Mouse (Mus musculus): ENCODE results near the gene Ccser1.

Ccser1 gene

GRCm38 (mm10) chr6:61485336-61485735 is 305.2 kb downstream of the Ccser1 start:
- DNase-seq, result no peak

- no peak for DNase-seq
These were observed 312.1 kb downstream of the Ccser1 start for GRCm38 (mm10) chr6:61491979-61492821.

GRCm38 (mm10) chr6:61493386-61493785 is 313.3 kb downstream of the Ccser1 start:
- no peak for DNase-seq

GRCm38 (mm10) chr6:61515310-61515709 is 335.2 kb downstream of the Ccser1 start:
- no peak for DNase-seq

GRCm38 (mm10) chr6:61521587-61521986 is 341.5 kb downstream of the Ccser1 start:
- no peak for DNase-seq

- DNase-seq, result no peak
These were observed 342.0 kb downstream of the Ccser1 start for GRCm38 (mm10) chr6:61522108-61522507.

GRCm38 (mm10) chr6:61523748-61524493 is 343.8 kb downstream of the Ccser1 start:
- no peak for DNase-seq

- DNase-seq, result no peak
These were observed 360.6 kb downstream of the Ccser1 start for GRCm38 (mm10) chr6:61540732-61541131.

GRCm38 (mm10) chr6:61543459-61544044 is 363.4 kb downstream of the Ccser1 start:
- DNase-seq, result no peak

- DNase-seq, result no peak
These were observed 387.4 kb downstream of the Ccser1 start for GRCm38 (mm10) chr6:61567551-61567950.

GRCm38 (mm10) chr6:61567967-61568366 is 387.8 kb downstream of the Ccser1 start:
- no peak for DNase-seq

GRCm38 (mm10) chr6:61581696-61582095 is 401.6 kb downstream of the Ccser1 start:
- DNase-seq, result no peak

- DNase-seq, result no peak
These were observed 408.9 kb downstream of the Ccser1 start for GRCm38 (mm10) chr6:61588999-61589398.

- DNase-seq, result no peak
These were observed 421.8 kb downstream of the Ccser1 start for GRCm38 (mm10) chr6:61601911-61602310.

- no peak for DNase-seq
These were observed 434.8 kb downstream of the Ccser1 start for GRCm38 (mm10) chr6:61614920-61615319.

- no peak for DNase-seq
These were observed 441.6 kb downstream of the Ccser1 start for GRCm38 (mm10) chr6:61621707-61622106.

- DNase-seq, result peak; percentile 4
These were observed 481.3 kb downstream of the Ccser1 start for GRCm38 (mm10) chr6:61661414-61661813.

GRCm38 (mm10) chr6:61664572-61664971 is 484.4 kb downstream of the Ccser1 start:
- DNase-seq, result no peak

- peak; percentile 8 for DNase-seq
These were observed 506.9 kb downstream of the Ccser1 start for GRCm38 (mm10) chr6:61687002-61687401.

GRCm38 (mm10) chr6:61703003-61703402 is 522.9 kb downstream of the Ccser1 start:
- no peak for DNase-seq

- DNase-seq, result no peak
These were observed 541.1 kb downstream of the Ccser1 start for GRCm38 (mm10) chr6:61721220-61721619.

- no peak for DNase-seq
These were observed 548.9 kb downstream of the Ccser1 start for GRCm38 (mm10) chr6:61729065-61729464.

GRCm38 (mm10) chr6:61730088-61730880 is 550.2 kb downstream of the Ccser1 start:
- no peak for DNase-seq
